Mouse (Mus musculus): Measurements from ENCODE around the gene Ssx2ip. TPM values are rescaled to one million over a fixed set of nuclear protein-coding genes. Genes with fewer than 3 reads are reported as not detected.

Gene Ssx2ip
- total RNA-seq, 1 experiment = 18.4 TPM

DNA sequence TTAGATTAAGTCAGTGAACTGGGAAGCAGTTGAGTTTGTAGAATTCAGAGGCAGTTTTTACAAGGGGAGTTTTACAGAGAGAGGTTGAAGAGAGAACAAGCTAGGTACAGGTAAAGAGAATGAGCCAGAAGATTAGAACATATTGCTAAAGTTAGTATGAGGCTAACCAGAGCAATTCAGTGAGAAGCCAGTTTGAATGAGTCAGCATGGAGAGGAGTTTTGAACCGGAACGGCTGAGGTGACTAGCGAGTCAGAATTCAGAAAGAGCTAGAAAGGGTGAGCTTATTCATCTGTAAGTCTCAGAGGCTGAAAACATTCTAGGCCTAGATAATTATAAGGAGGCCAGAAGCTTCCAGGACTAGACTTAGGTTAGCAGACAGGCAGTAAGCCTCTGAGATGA lies 70.0 kb downstream of the Ssx2ip start:
- TF ChIP-seq MAFK (IDR thresholded peaks at IDR 0.05; ENCODE audit: insufficient read depth, low read depth, low read length) (no peak), HCFC1 (IDR thresholded peaks at IDR 0.05; ENCODE audit: borderline replicate concordance, insufficient read depth, low read length) (no peak), ZC3H11A (IDR thresholded peaks at IDR 0.05; ENCODE audit: borderline replicate concordance, low read depth, low read length) (no peak), CHD2 (IDR thresholded peaks at IDR 0.05; ENCODE audit: low read depth, low read length) (no peak), ZNF384 (IDR thresholded peaks at IDR 0.05; ENCODE audit: low read depth, low read length) (no peak)
- Histone ChIP-seq H3K4me1 (ENCODE audit: control insufficient read depth in 2 of 2, insufficient read depth in 2 of 2, low read length in 2 of 2, poor library complexity in 1 of 2) (peaks cover 0 to 4% of the 10 kb centered on the region in 2 experiments; a peak in 1 of 4 replicates), H3K9me3 (ENCODE audit: control insufficient read depth, insufficient read depth, low read depth, low read length) (no peaks in the 10 kb centered on the region), H3K36me3 (ENCODE audit: control insufficient read depth, insufficient read depth, low read length, poor library complexity, severe bottlenecking) (no peaks in the 10 kb centered on the region), H3K27ac (ENCODE audit: insufficient read depth, low read depth, low read length, poor library complexity, severe bottlenecking) (no peak overlapping the region), H3K4me3 (ENCODE audit: insufficient read depth in 1 of 2, low read depth in 1 of 2, low read length in 2 of 2, poor library complexity in 1 of 2, severe bottlenecking in 1 of 2) (no peak overlapping the region), H3K9ac (ENCODE audit: insufficient read depth, low read depth, low read length, poor library complexity, severe bottlenecking) (no peak overlapping the region)
- in situ Hi-C loops (cut with MboI; ENCODE audit: low sequenced_read_pairs in 2 of 2, unreplicated experiment in 2 of 2) = no loop called here
- no peak for DNase-seq (ENCODE audit: low read depth, low spot score)

DNA sequence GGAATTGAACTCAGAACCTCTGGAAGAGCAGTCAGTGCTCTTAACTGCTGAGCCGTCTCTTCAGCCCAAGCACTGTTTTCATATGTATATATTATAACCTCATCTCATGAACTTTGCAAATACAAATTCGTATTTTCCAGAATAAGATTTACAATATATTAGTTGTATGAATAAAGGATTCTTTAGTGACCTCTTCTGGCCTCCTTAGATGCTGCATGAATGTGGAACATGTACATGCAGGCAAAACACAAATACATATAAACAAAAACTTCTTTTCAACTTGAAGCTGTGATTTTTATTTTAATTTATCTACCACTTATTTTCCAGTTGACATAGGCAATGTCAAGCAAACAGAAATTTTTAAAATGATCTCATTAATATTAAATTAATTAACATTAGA lies 77.6 kb downstream of the Ssx2ip start:
- no peak overlapping the region for H3K4me3 ChIP-seq (ENCODE audit: insufficient read depth in 1 of 2, low read depth in 1 of 2, low read length in 2 of 2, poor library complexity in 1 of 2, severe bottlenecking in 1 of 2)
- H3K36me3 ChIP-seq (ENCODE audit: control insufficient read depth, insufficient read depth, low read length, poor library complexity, severe bottlenecking) = no peaks in the 10 kb centered on the region
- H3K4me1 ChIP-seq (ENCODE audit: control insufficient read depth in 2 of 2, insufficient read depth in 2 of 2, low read length in 2 of 2, poor library complexity in 1 of 2) = no peaks in the 10 kb centered on the region
- H3K27ac ChIP-seq (ENCODE audit: insufficient read depth, low read depth, low read length, poor library complexity, severe bottlenecking) = no peak overlapping the region
- no peak for TF ChIP-seq ZC3H11A (IDR thresholded peaks at IDR 0.05; ENCODE audit: borderline replicate concordance, low read depth, low read length)
- H3K9me3 ChIP-seq (ENCODE audit: control insufficient read depth, insufficient read depth, low read depth, low read length) = no peaks in the 10 kb centered on the region
- no peak overlapping the region for H3K9ac ChIP-seq (ENCODE audit: insufficient read depth, low read depth, low read length, poor library complexity, severe bottlenecking)
- DNase-seq (ENCODE audit: low read depth, low spot score) = no peak
- in situ Hi-C loops (cut with MboI; ENCODE audit: low sequenced_read_pairs in 2 of 2, unreplicated experiment in 2 of 2) = no loop called here

DNA sequence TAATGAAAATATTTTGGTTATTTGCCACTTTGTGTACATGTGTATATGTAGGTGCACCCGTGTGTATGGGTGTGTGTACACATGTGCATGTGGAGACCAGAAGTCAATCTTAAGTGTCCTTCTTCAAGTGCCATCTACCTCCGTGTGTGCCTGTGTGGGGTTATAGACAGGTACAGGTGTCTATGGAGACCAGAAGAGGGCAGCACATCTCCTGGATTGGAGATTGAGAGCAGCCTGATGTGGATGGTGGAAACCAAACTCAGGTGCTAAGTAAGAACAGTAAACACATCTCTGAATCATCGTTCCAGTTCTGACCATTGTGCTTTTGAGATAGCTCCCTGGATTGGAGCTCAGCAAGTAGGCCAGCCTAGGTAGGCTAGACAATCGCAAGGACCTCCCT lies 82.0 kb downstream of the Ssx2ip start:
- H3K9me3 ChIP-seq (ENCODE audit: control insufficient read depth, insufficient read depth, low read depth, low read length) = no peaks in the 10 kb centered on the region
- H3K36me3 ChIP-seq (ENCODE audit: control insufficient read depth, insufficient read depth, low read length, poor library complexity, severe bottlenecking) = no peaks in the 10 kb centered on the region
- peak; percentile 52 for DNase-seq (ENCODE audit: low read depth, low spot score)
- in situ Hi-C loops (cut with MboI; ENCODE audit: low sequenced_read_pairs in 2 of 2, unreplicated experiment in 2 of 2) = no loop called here
- no peak overlapping the region for H3K27ac ChIP-seq (ENCODE audit: insufficient read depth, low read depth, low read length, poor library complexity, severe bottlenecking)
- TF ChIP-seq CHD2 (IDR thresholded peaks at IDR 0.05; ENCODE audit: low read depth, low read length) (no peak), MAFK (IDR thresholded peaks at IDR 0.05; ENCODE audit: insufficient read depth, low read depth, low read length) (no peak), HCFC1 (IDR thresholded peaks at IDR 0.05; ENCODE audit: borderline replicate concordance, insufficient read depth, low read length) (no peak), ZNF384 (IDR thresholded peaks at IDR 0.05; ENCODE audit: low read depth, low read length) (no peak), ZC3H11A (IDR thresholded peaks at IDR 0.05; ENCODE audit: borderline replicate concordance, low read depth, low read length) (peak; percentile 51)
- H3K4me1 ChIP-seq (ENCODE audit: control insufficient read depth in 2 of 2, insufficient read depth in 2 of 2, low read length in 2 of 2, poor library complexity in 1 of 2) = no peaks in the 10 kb centered on the region
- no peak overlapping the region for H3K4me3 ChIP-seq (ENCODE audit: insufficient read depth in 1 of 2, low read depth in 1 of 2, low read length in 2 of 2, poor library complexity in 1 of 2, severe bottlenecking in 1 of 2)
- H3K9ac ChIP-seq (ENCODE audit: insufficient read depth, low read depth, low read length, poor library complexity, severe bottlenecking) = no peak overlapping the region

Other genes starting within 250 kb of the Ssx2ip start
- gene Lpar3, start 183.7 kb upstream of the Ssx2ip start, total RNA-seq (2012; rRNA removed) = 0.63 and 0.89 TPM in 2 replicates
- 10.4 and 15.6 TPM in 2 replicates for gene Ctbs, start 45.2 kb downstream of the Ssx2ip start, total RNA-seq (2012; rRNA removed)
- 2.2 and 3.1 TPM in 2 replicates for gene Spata1, start 95.1 kb downstream of the Ssx2ip start, total RNA-seq (2012; rRNA removed)
- 142 and 234 TPM in 2 replicates for gene Gng5, start 95.2 kb downstream of the Ssx2ip start, total RNA-seq (2012; rRNA removed)
- 50.2 and 64.9 TPM in 2 replicates for gene Rpf1, start 116.8 kb downstream of the Ssx2ip start, total RNA-seq (2012; rRNA removed)
- gene Uox, start 165.8 kb downstream of the Ssx2ip start, total RNA-seq (2012; rRNA removed) = not detected in 2 replicates
- not detected in 2 replicates for gene Dnase2b, start 211.0 kb downstream of the Ssx2ip start, total RNA-seq (2012; rRNA removed)
- not detected in 2 replicates for gene 4930503B20Rik, start 246.7 kb downstream of the Ssx2ip start, total RNA-seq (2012; rRNA removed)

Data from ES-E14 (cell line).